Mouse (Mus musculus) activated CD4-positive, CD25-positive, alpha-beta regulatory T cell, adult 9 weeks (primary cell): ENCODE data around the gene Slitrk4. TPM values are rescaled to one million over a fixed set of nuclear protein-coding genes. Genes with fewer than 3 reads are reported as not detected.

ENCODE experiments used
- polyA plus RNA-seq: library from polyadenylated mRNA; unstranded; fragments of 100-300 nt; shearing (Covaris generic); gene quantifications from one replicate; pipeline ENCODE4 v1.2.1, GENCODE M21; 2017

The Slitrk4 gene
- not detected for polyA plus RNA-seq

DNA sequence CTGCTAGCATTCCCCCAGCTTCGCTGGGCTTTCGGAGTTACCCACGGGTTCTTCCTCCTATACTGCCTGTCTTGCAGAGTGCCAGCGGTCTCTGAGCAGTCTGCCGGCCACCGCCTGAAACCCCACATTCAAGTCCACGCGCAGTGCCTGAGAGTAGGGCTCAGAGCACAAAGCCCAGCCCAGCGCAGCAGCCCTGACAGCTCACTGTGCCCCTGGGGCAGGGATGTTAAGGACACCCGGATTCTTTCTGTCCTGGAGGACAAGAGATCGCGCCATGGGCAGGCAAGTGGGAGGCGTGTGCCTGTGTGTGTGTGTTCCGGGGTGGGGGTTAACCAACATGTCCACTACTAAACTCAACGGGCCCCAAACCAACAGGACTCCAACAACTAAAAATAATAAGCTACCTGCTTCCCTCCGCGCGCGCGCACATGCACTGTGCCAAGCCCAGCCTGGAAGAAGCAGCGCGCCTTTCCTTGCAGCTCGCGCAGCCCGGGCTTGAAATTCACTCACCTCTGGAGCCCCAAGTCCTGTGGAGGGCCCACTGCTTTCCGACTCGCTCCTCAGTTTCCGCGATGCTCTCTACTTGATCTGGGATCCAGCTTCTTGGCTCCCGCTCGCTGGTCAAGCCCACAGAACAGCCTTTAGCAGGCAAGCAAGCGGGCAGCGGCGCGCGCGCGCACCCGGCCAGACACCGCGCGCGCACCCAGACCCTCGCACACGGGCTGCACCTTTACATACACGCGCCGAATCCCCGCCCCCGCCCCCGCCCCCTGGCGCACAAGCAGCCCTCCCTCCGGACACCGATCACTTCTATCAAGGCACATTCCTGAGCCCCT, at the start of gene Slitrk4:
TSS of gene Slitrk4 (minus strand) at position 707 of the 836 bp plus-strand sequence.

Other genes with a start within 250 kb of the Slitrk4 start
- not detected for gene Gm6760, start 124.8 kb downstream of the Slitrk4 start, polyA plus RNA-seq
- gene 3830417A13Rik, start 103.4 kb downstream of the Slitrk4 start, polyA plus RNA-seq, result not detected